Mouse (Mus musculus) hindbrain, embryonic 16.5 days (tissue): ENCODE measurements around the gene Nup107. TPM values are rescaled to one million over a fixed set of nuclear protein-coding genes. Genes with fewer than 3 reads are reported as not detected.

ENCODE experiments used
- ATAC-seq: fragments of 200-750 bp; cut with Nextera tagmentation; 2 replicates; pipeline ENCODE4 v1.8.0; 2017; ENCODE audit warnings: moderate TSS enrichment, moderate library complexity
- H3K27ac ChIP-seq: fragments of 300-500 bp; sonication (generic); 2 replicates; pipeline ENCODE4 v1.5.1; 2014; ENCODE audit warnings: low read depth, mild to moderate bottlenecking, control low read depth, low read length, moderate library complexity
- H3K27me3 ChIP-seq: fragments of 300-500 bp; sonication (generic); replicated peaks from 2 replicates; pipeline ENCODE4 v1.6.1; 2014; ENCODE audit warnings: low read length; ENCODE audit not compliant: control insufficient read depth, insufficient read depth
- H3K36me3 ChIP-seq: fragments of 300-500 bp; sonication (generic); 2 replicates; pipeline ENCODE4 v1.6.1; 2014; ENCODE audit warnings: mild to moderate bottlenecking, low read length, moderate library complexity, mixed read lengths; ENCODE audit not compliant: control insufficient read depth, insufficient read depth
- H3K4me1 ChIP-seq: fragments of 300-500 bp; sonication (generic); 2 replicates; pipeline ENCODE4 v1.6.1; 2014; ENCODE audit warnings: low read depth, low read length; ENCODE audit not compliant: control insufficient read depth, insufficient read depth
- H3K4me2 ChIP-seq: fragments of 300-500 bp; sonication (generic); 2 replicates; pipeline ENCODE4 v1.6.1; 2014; ENCODE audit warnings: mild to moderate bottlenecking, low read length, control low read depth, moderate library complexity
- H3K4me3 ChIP-seq: fragments of 300-500 bp; sonication (generic); 2 replicates; pipeline ENCODE4 v1.5.1; 2014; ENCODE audit warnings: mild to moderate bottlenecking, low read length, control low read depth, moderate library complexity
- H3K9ac ChIP-seq: fragments of 300-500 bp; sonication (generic); 2 replicates; pipeline ENCODE4 v1.6.1; 2014; ENCODE audit warnings: low read depth, mild to moderate bottlenecking, control low read depth, low read length, moderate library complexity
- H3K9me3 ChIP-seq: fragments of 300-500 bp; sonication (generic); 2 replicates; pipeline ENCODE4 v1.6.1; 2014; ENCODE audit warnings: mild to moderate bottlenecking, low read length, moderate library complexity; ENCODE audit not compliant: control insufficient read depth
- WGBS: fragments of 180-500 bp; shearing (Covaris S2); extraction: QIAGEN DNeasy Blood & Tissue Kit; methylation state at CpG from one replicate; pipeline ENCODE4 v1.1.7; 2014; 5-methylcytosine and 5-hydroxymethylcytosine counted together
- polyA plus RNA-seq: library from polyadenylated mRNA; unstranded; fragments of >200 nt; fragmentation: Nextera tagmentation; extraction: Ambion mirVana; gene quantifications from 2 replicates; pipeline ENCODE4 v1.2.1, GENCODE M21; 2015

The Nup107 gene
- polyA plus RNA-seq, 1 experiment from 2014 or later, result 32.0 TPM

- WGBS, result 87% methylated on average over 4 of the region's 4 CpGs
- H3K4me3 ChIP-seq, result no peak overlapping the region
- H3K27ac ChIP-seq, result no peak overlapping the region
- no peaks in the 10 kb centered on the region for H3K36me3 ChIP-seq
- H3K9me3 ChIP-seq, result no peaks in the 10 kb centered on the region
- H3K27me3 ChIP-seq, result no peaks in the 10 kb centered on the region
- no peak for ATAC-seq
- H3K9ac ChIP-seq, result no peak overlapping the region
- H3K4me1 ChIP-seq, result peaks cover 4% of the 10 kb centered on the region
- H3K4me2 ChIP-seq, result no peak overlapping the region
Observed at GRCm38 (mm10) chr10:117829022-117829421, 36.5 kb upstream of the Nup107 start.

DNA sequence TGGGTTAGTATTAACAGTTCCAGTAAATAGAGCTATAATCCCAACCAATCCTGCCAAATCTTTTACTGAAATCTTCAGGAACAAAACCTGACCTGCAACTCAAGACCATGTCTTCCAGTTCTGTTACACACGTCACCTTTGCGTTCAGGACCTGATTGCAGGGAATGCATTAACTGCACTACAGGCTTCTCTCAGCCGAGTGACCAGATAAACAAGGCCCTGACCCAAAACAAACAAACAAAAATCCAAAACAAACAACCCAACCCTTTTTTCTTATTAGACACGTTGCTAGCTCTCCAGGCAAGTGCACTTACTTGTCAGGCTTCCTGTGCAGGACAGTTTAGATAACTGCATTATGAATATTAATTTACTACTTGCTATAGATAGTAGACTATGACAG lies 36.0 kb upstream of the Nup107 start:
- Histone ChIP-seq H3K36me3 (peaks cover under 1% of the 10 kb centered on the region; the same call in 1 of the 2 replicates), H3K27ac (no peak overlapping the region), H3K9me3 (no peaks in the 10 kb centered on the region), H3K4me2 (no peak overlapping the region), H3K27me3 (no peaks in the 10 kb centered on the region), H3K9ac (no peak overlapping the region), H3K4me1 (peaks cover 4% of the 10 kb centered on the region), H3K4me3 (no peak overlapping the region)
- ATAC-seq, result no peak
- 78% methylated on average over 4 of the region's 4 CpGs for WGBS

- no peak overlapping the region for H3K4me2 ChIP-seq
- ATAC-seq, result no peak
- H3K9ac ChIP-seq, result no peak overlapping the region
- no peak overlapping the region for H3K27ac ChIP-seq
- H3K9me3 ChIP-seq, result no peaks in the 10 kb centered on the region
- 79% methylated on average over 4 of the region's 4 CpGs for WGBS
- H3K4me3 ChIP-seq, result no peak overlapping the region
- peaks cover 12% of the 10 kb centered on the region for H3K36me3 ChIP-seq
- H3K4me1 ChIP-seq, result peaks cover 4% of the 10 kb centered on the region
- no peaks in the 10 kb centered on the region for H3K27me3 ChIP-seq
Observed at GRCm38 (mm10) chr10:117824647-117825046, 32.1 kb upstream of the Nup107 start.

- no peaks in the 10 kb centered on the region for H3K27me3 ChIP-seq
- H3K27ac ChIP-seq, result no peak overlapping the region
- peaks cover 4% of the 10 kb centered on the region for H3K4me1 ChIP-seq
- H3K9me3 ChIP-seq, result no peaks in the 10 kb centered on the region
- no peak overlapping the region for H3K4me3 ChIP-seq
- no peak overlapping the region for H3K4me2 ChIP-seq
- WGBS, result 66% methylated on average over 4 of the region's 4 CpGs
- H3K9ac ChIP-seq, result no peak overlapping the region
- peaks cover 12% of the 10 kb centered on the region for H3K36me3 ChIP-seq
- no peak for ATAC-seq
Observed at GRCm38 (mm10) chr10:117824139-117824538, 31.6 kb upstream of the Nup107 start.

GRCm38 (mm10) chr10:117823321-117823720 lies 30.8 kb upstream of the Nup107 start:
- no peak for ATAC-seq

GRCm38 (mm10) chr10:117818600-117818999 lies 26.1 kb upstream of the Nup107 start:
- WGBS, result 91% methylated on average over 6 of the region's 6 CpGs
- Histone ChIP-seq H3K9me3 (no peaks in the 10 kb centered on the region), H3K4me3 (no peak overlapping the region), H3K4me1 (no peaks in the 10 kb centered on the region), H3K4me2 (no peak overlapping the region), H3K9ac (no peak overlapping the region), H3K36me3 (peaks cover 45% of the 10 kb centered on the region), H3K27me3 (no peaks in the 10 kb centered on the region), H3K27ac (no peak overlapping the region)
- ATAC-seq, result no peak

More at GRCm38 (mm10) chr10:117823321-117823720, 30.8 kb upstream of the Nup107 start:
- Histone ChIP-seq H3K9ac (no peak overlapping the region), H3K27me3 (no peaks in the 10 kb centered on the region), H3K36me3 (peaks cover 15% of the 10 kb centered on the region), H3K4me1 (peaks cover 4% of the 10 kb centered on the region), H3K9me3 (no peaks in the 10 kb centered on the region), H3K4me3 (no peak overlapping the region), H3K27ac (no peak overlapping the region), H3K4me2 (no peak overlapping the region)
- WGBS, result 92% methylated on average over 6 of the region's 6 CpGs

GRCm38 (mm10) chr10:117816721-117817120 lies 24.2 kb upstream of the Nup107 start:
- Histone ChIP-seq H3K27me3 (no peaks in the 10 kb centered on the region), H3K4me2 (no peak overlapping the region), H3K27ac (no peak overlapping the region), H3K4me3 (no peak overlapping the region), H3K9ac (no peak overlapping the region), H3K9me3 (no peaks in the 10 kb centered on the region), H3K36me3 (peaks cover 40% of the 10 kb centered on the region), H3K4me1 (no peaks in the 10 kb centered on the region)
- ATAC-seq, result no peak
- WGBS, result 97% methylated on average over 6 of the region's 6 CpGs

DNA sequence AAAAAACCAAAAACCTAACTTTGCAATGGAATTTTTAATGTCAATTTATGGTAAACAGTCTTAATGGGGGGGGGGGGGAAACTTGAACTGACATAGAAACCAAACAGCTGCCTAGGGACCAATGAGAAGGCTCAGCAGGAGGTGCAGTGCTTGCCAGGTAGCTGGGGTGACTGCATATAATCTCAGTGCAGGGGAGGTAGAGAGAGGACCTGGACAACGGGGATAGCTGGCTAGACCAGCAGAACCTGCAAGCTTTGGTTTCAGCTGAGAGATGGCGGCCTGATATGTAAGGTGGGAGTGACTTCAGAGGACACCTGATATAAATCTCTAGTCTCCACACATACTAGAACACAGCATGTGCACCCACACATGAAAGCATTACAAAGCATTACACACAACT lies 20.0 kb upstream of the Nup107 start:
- Histone ChIP-seq H3K9ac (no peak overlapping the region), H3K27ac (no peak overlapping the region), H3K4me3 (no peak overlapping the region), H3K27me3 (no peaks in the 10 kb centered on the region), H3K4me1 (no peaks in the 10 kb centered on the region), H3K36me3 (peaks cover 29% of the 10 kb centered on the region), H3K9me3 (no peaks in the 10 kb centered on the region), H3K4me2 (no peak overlapping the region)
- no peak for ATAC-seq
- 76% methylated on average over 2 of the region's 2 CpGs for WGBS

DNA sequence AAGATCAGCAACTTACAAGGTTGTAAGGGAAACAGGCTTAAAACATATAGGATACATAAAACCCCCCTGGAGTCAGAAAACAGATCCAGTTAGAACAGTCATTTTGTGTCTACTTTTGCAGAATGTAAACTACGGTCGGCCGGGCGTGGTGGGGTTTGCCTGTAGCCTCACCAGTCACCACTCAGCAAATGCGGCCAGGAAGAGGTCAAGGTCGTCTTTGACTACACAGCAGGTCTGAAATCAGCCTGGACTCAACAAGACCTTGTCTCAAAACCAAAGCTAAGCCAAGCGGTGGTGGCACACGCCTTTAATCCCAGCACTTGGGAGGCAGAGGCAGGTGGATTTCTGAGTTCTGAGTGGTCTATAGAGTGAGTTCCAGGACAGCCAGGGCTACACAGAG lies 19.1 kb upstream of the Nup107 start:
- no peaks in the 10 kb centered on the region for H3K4me1 ChIP-seq
- no peaks in the 10 kb centered on the region for H3K27me3 ChIP-seq
- ATAC-seq, result no peak
- H3K9me3 ChIP-seq, result no peaks in the 10 kb centered on the region
- 93% methylated on average over 8 of the region's 8 CpGs for WGBS
- no peak overlapping the region for H3K27ac ChIP-seq
- H3K36me3 ChIP-seq, result peaks cover 21% of the 10 kb centered on the region
- no peak overlapping the region for H3K4me2 ChIP-seq
- no peak overlapping the region for H3K4me3 ChIP-seq
- H3K9ac ChIP-seq, result no peak overlapping the region

- H3K4me3 ChIP-seq, result no peak overlapping the region
- peaks cover 13% of the 10 kb centered on the region for H3K36me3 ChIP-seq
- no peak overlapping the region for H3K27ac ChIP-seq
- H3K4me1 ChIP-seq, result no peaks in the 10 kb centered on the region
- no peak for ATAC-seq
- WGBS, result 82% methylated on average over 11 of the region's 11 CpGs
- H3K9ac ChIP-seq, result no peak overlapping the region
- no peaks in the 10 kb centered on the region for H3K27me3 ChIP-seq
- H3K4me2 ChIP-seq, result no peak overlapping the region
- H3K9me3 ChIP-seq, result no peaks in the 10 kb centered on the region
Observed at GRCm38 (mm10) chr10:117810506-117810905, 18.0 kb upstream of the Nup107 start.
